ENCODE assay signal across 13 mouse cellular contexts in the genomic region with DNA sequence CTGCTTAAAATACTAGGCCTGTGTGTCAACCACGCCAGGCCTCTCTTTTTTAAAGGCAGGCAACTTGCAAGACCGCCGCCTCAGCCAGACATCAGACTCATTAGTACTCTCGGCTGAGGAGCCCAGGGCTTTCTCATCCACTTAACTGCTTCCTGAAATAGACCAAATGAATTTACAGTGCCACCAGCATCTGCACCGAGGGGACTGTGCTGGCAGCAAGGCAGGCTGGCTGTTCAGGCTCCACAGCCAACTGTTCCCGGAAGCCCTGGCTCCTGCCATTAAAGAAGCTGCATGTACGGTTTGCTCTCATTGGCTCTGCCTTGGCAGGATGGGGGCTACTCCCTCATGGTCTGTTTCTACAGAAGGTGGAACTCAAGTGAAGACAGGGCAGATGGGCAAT. TPM values are rescaled to one million over a fixed set of nuclear protein-coding genes. Genes with fewer than 3 reads are reported as not detected.
DNase-seq lines count a peak whose midpoint lies in the region; ATAC-seq lines count a peak whose summit lies in the region.
"Had no signal": no experiment of that assay in that cellular context is flagged by ENCODE, and none has a peak within 500 bp of the region (broad histone marks: within the 10 kb centered on the region; RNA-seq: fewer than 3 reads in every experiment).

No protein-coding gene starts in this region.

- 0 out of 2 replicates have a peak, but pooled peaks have one; percentile 43 for ATAC-seq in forebrain, embryonic 15.5 days (replicated peaks)
- no peak for ATAC-seq in forebrain, embryonic 11.5 days (replicated peaks; ENCODE audit: low FRiP score)
- peak; percentile 69 for ATAC-seq in forebrain, embryonic 16.5 days
- ATAC-seq in megakaryocyte, adult 5-6 weeks (ENCODE audit: poor library complexity, severe bottlenecking): no peak

- H3K4me2 ChIP-seq in forebrain, embryonic 15.5 days (replicated peaks): no peak overlapping the region
- no peak overlapping the region for H3K4me2 ChIP-seq in forebrain, embryonic 11.5 days (ENCODE audit: low read depth, low read length, severe bottlenecking)
- H3K4me2 ChIP-seq in forebrain, embryonic 16.5 days (ENCODE audit: low read length): no peak overlapping the region
- H3K4me2 ChIP-seq: embryonic facial prominence, embryonic 15.5 days had no signal

- no peak overlapping the region for H3K9ac ChIP-seq in forebrain, embryonic 15.5 days (replicated peaks)
- H3K9ac ChIP-seq in forebrain, embryonic 11.5 days (ENCODE audit: low read length): no peak overlapping the region
- H3K9ac ChIP-seq in forebrain, embryonic 16.5 days (replicated peaks; ENCODE audit: low read depth, low read length): no peak overlapping the region
- H3K9ac ChIP-seq: embryonic facial prominence, embryonic 15.5 days had no signal

- H3K4me1 ChIP-seq in forebrain, embryonic 15.5 days: no peaks in the 10 kb centered on the region
- no peaks in the 10 kb centered on the region for H3K4me1 ChIP-seq in forebrain, embryonic 11.5 days (replicated peaks; ENCODE audit: control insufficient read depth, insufficient read depth, low read length)
- no peaks in the 10 kb centered on the region for H3K4me1 ChIP-seq in forebrain, embryonic 16.5 days (replicated peaks; ENCODE audit: control insufficient read depth, insufficient read depth, low read length)
- H3K4me1 ChIP-seq: embryonic facial prominence, embryonic 15.5 days had no signal

- H3K36me3 ChIP-seq in forebrain, embryonic 15.5 days: no peaks in the 10 kb centered on the region
- H3K36me3 ChIP-seq in forebrain, embryonic 11.5 days (ENCODE audit: control insufficient read depth, insufficient read depth, low read length): no peaks in the 10 kb centered on the region
- H3K36me3 ChIP-seq in forebrain, embryonic 16.5 days (ENCODE audit: control insufficient read depth, insufficient read depth): no peaks in the 10 kb centered on the region
- H3K36me3 ChIP-seq: embryonic facial prominence, embryonic 15.5 days had no signal

- no peaks in the 10 kb centered on the region for H3K9me3 ChIP-seq in forebrain, embryonic 15.5 days
- H3K9me3 ChIP-seq in forebrain, embryonic 11.5 days (ENCODE audit: control insufficient read depth, low read length): no peaks in the 10 kb centered on the region
- no peaks in the 10 kb centered on the region for H3K9me3 ChIP-seq in forebrain, embryonic 16.5 days (ENCODE audit: control insufficient read depth, low read length)
- H3K9me3 ChIP-seq: embryonic facial prominence, embryonic 15.5 days had no signal

- WGBS in forebrain, embryonic 15.5 days: 51% methylated on average over 7 of the region's 7 CpGs
- 89% methylated on average over 7 of the region's 7 CpGs for whole genome bisulfite sequencing in forebrain, embryonic 11.5 days
- WGBS in forebrain, embryonic 16.5 days: 53% methylated on average over 7 of the region's 7 CpGs

- intact Hi-C loops in left cerebral cortex, postnatal 10 days (cut with DNase I): no loop called here

- no peak overlapping the region for H3K4me3 ChIP-seq in forebrain, embryonic 15.5 days
- no peak overlapping the region for H3K4me3 ChIP-seq in forebrain, embryonic 11.5 days (ENCODE audit: low read depth, low read length)
- H3K4me3 ChIP-seq in forebrain, embryonic 16.5 days (replicated peaks; ENCODE audit: low read length): no peak overlapping the region
- H3K4me3 ChIP-seq: embryonic facial prominence, embryonic 15.5 days; megakaryocyte, embryonic 14.5 days had no signal

- no peaks in the 10 kb centered on the region for H3K27me3 ChIP-seq in forebrain, embryonic 15.5 days
- H3K27me3 ChIP-seq in forebrain, embryonic 11.5 days (ENCODE audit: control insufficient read depth, insufficient read depth, low read length): no peaks in the 10 kb centered on the region
- no peaks in the 10 kb centered on the region for H3K27me3 ChIP-seq in forebrain, embryonic 16.5 days (replicated peaks; ENCODE audit: control insufficient read depth, insufficient read depth, low read length)
- H3K27me3 ChIP-seq: embryonic facial prominence, embryonic 15.5 days; megakaryocyte, embryonic 14.5 days had no signal

- H3K27ac ChIP-seq in forebrain, embryonic 15.5 days (replicated peaks): peak overlapping the region; percentile 62
- no peak overlapping the region for H3K27ac ChIP-seq in forebrain, embryonic 11.5 days (ENCODE audit: low read depth, low read length)
- 0 out of 2 replicates have a peak overlapping the region, but pooled peaks have one; percentile 12 for H3K27ac ChIP-seq in forebrain, embryonic 16.5 days (ENCODE audit: low read length)
- H3K27ac ChIP-seq: embryonic facial prominence, embryonic 15.5 days had no signal

- no peak for DNase-seq in forebrain, embryonic 11.5 days (ENCODE audit: low spot score)
- DNase-seq in left cerebral cortex, postnatal 10 days (ENCODE audit: extremely low spot score in 1 of 2, low spot score in 2 of 2): peak; percentile 35 to 43
- no peak for DNase-seq in left cerebral cortex, adult 8-10 months (ENCODE audit: low spot score in 2 of 2)
- DNase-seq in layer of hippocampus, postnatal 36 days: peak; percentile 43 to 64
- DNase-seq in adrenal gland, postnatal 25 days: no peak
- DNase-seq: cerebellum, postnatal 25 days; lung, adult 18-20 months had no signal

RNA-seq across cellular contexts. Expression of gene Rgs9, which starts 19.7 kb away (rescaled TPM):
- polyA plus RNA-seq in forebrain, embryonic 15.5 days (2015; fragmentation: Nextera tagmentation; extraction: Ambion mirVana): 5.4 and 6.5 TPM in 2 replicates
- 1.4 and 1.6 TPM in 2 replicates for polyA plus RNA-seq in forebrain, embryonic 11.5 days (2014; fragmentation: Nextera tagmentation; extraction: Ambion mirVana)
- total RNA-seq in left cerebral cortex, postnatal 10 days (2021): 10 to 100 TPM; 27.5 to 41.7 TPM
- total RNA-seq in left cerebral cortex, adult 8-10 months (2022): 100 to 1,000 TPM; 118 to 133 (median 128) TPM
- polyA plus RNA-seq in forebrain, embryonic 16.5 days (2015; fragmentation: Nextera tagmentation; extraction: Ambion mirVana): 8.0 and 9.7 TPM in 2 replicates
- total RNA-seq in layer of hippocampus, postnatal 36 days (2021): 10 to 100 TPM; 12.8 to 15.0 TPM
- total RNA-seq in megakaryocyte, adult 5-6 weeks (2015): 0.09 TPM in 1 of 2 replicates, not detected in the other
- not detected in 2 replicates for total RNA-seq in megakaryocyte, adult 5-6 weeks (2017)
- total RNA-seq in adrenal gland, postnatal 25 days (2021): 3.7 and 4.9 TPM in 2 replicates
- total RNA-seq: gastrocnemius, adult 18-20 months had no signal

Comparison
In these comparisons a context has a peak if more than half of its experiments do, and no peak if none do; other contexts are left out.
1. ATAC-seq: peak in forebrain, embryonic 15.5 days (single experiment) and forebrain, embryonic 16.5 days (single experiment); none in forebrain, embryonic 11.5 days (single experiment) and megakaryocyte, adult 5-6 weeks (single experiment).
2. DNase-seq: peak in left cerebral cortex, postnatal 10 days (2 of 2) and layer of hippocampus, postnatal 36 days (2 of 2); none in forebrain, embryonic 11.5 days (single experiment), left cerebral cortex, adult 8-10 months (0 of 2) and adrenal gland, postnatal 25 days (single experiment).